Mouse (Mus musculus): ENCODE measurements around the gene Zbtb16.

DNA sequence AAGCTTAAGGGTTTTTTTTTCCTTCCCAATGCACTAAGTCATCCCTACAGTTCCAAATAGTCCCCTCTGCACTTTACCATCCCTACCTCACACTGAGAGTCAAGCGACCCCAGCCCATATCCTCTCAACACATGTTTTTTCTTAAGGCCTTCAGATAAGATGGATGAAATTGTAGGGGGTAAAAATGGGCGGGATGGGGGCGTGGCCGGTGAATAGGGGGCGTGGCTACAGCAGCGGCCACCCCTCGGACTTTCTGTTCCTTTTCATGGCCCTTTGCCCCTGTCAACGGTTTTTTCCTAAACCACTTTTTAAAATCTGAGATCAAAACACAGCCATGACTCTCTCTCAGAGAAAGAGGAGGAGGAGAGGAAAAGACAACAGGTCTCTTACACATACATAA, 181.3 kb downstream of the Zbtb16 start:
- TF ChIP-seq POLR2A (IDR thresholded peaks at IDR 0.05; ENCODE audit: low read depth, low read length) (no peak), CTCF (IDR thresholded peaks at IDR 0.05; ENCODE audit: borderline replicate concordance, insufficient read depth, low read length) (no peak)
